Mouse (Mus musculus) C2C12 (cell line): ENCODE results near the gene Rhbdl1.

Experiments used
- CEBPB ChIP-seq: IDR thresholded peaks from one replicate; pipeline ENCODE4 v1.6.1; 2011; ENCODE audit warnings: low read depth, mild to moderate bottlenecking, control low read depth, moderate library complexity
- CTCF ChIP-seq: IDR thresholded peaks from one replicate; pipeline ENCODE4 v1.5.1; 2011; ENCODE audit not compliant: control insufficient read depth, insufficient read depth, insufficient read length
- MAX ChIP-seq: IDR thresholded peaks from one replicate; pipeline ENCODE4 v1.6.1; 2011; ENCODE audit warnings: mild to moderate bottlenecking, control low read depth
- MYOD1 ChIP-seq: IDR thresholded peaks from one replicate; pipeline ENCODE4 v1.6.1; 2011; ENCODE audit warnings: low read depth; ENCODE audit not compliant: control insufficient read depth, insufficient read length
- MYOG ChIP-seq: IDR thresholded peaks from one replicate; pipeline ENCODE4 v1.6.1; 2011; ENCODE audit not compliant: control insufficient read depth, insufficient read length; ENCODE audit errors: extremely low read depth
- USF1 ChIP-seq: IDR thresholded peaks from one replicate; pipeline ENCODE4 v1.6.1; 2011; ENCODE audit warnings: low read depth, mild to moderate bottlenecking, control low read depth, moderate library complexity

DNA sequence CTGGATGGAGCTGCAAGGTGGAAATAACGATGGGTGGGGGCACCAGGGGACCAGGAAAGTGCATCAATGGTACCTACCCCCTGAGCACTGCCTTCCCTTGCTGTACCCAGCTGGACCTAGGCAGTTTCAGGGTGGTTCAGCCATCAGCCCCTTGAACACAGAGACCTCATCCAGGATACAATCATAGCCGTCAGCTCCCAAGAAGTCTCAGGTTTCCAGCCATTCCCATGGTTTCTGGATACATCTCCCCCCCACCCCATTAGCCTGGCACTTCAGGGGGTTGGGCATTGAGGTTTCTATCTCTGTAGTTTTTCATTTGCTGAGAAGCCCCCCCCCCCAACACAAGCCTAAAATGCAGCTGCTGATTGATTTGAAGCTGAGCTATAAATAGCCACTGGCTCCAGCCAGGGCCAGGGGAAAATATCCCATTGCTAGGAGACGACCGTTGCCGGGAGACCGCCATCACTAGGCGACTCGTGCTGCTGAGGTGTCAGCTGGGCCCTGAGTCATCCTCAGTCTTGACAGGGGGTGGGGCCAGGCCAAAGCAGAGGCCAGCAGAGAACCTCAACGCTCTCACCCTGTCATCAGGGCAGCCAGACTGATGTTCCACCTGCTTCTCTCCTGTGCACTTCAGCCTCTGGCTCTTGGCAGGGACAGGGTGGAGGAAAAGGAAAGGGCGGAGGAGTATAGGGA, 34.1 kb downstream of the Rhbdl1 start:
- TF ChIP-seq MAX: no peak
- TF ChIP-seq CTCF: no peak
- TF ChIP-seq USF1: peak; percentile 10
- TF ChIP-seq MYOD1: peak; percentile 44
- no peak for TF ChIP-seq CEBPB
- no peak for TF ChIP-seq MYOG
